Mouse (Mus musculus): ENCODE measurements around the gene Asb2.

- no peak for TF ChIP-seq CTCF (conservative IDR thresholded peaks at IDR 0.05; ENCODE audit: insufficient read depth, insufficient read length, low read depth, low read length)
- no peak for TF ChIP-seq POLR2A (IDR thresholded peaks at IDR 0.05; ENCODE audit: low read depth, low read length)
These were observed 79.4 kb downstream of the Asb2 start for GRCm38 (mm10) chr12:103276422-103276821.
